Mouse (Mus musculus) lung, postnatal 0 days (tissue): ENCODE results near the gene Top1.

ENCODE experiments used
- CTCF ChIP-seq: IDR thresholded peaks from 2 replicates; pipeline ENCODE4 v1.5.1; 2016; ENCODE audit warnings: antibody characterized with exemption, mild to moderate bottlenecking
- EP300 ChIP-seq: IDR thresholded peaks from 2 replicates; pipeline ENCODE4 v1.6.1; 2016; ENCODE audit warnings: antibody characterized with exemption, mild to moderate bottlenecking, control low read depth

GRCm38 (mm10) chr2:160629528-160629830, 16.2 kb upstream of the Top1 start:
- no peak for TF ChIP-seq CTCF
- no peak for TF ChIP-seq EP300
